Mouse (Mus musculus): ENCODE results near the gene Lap3.

DNA sequence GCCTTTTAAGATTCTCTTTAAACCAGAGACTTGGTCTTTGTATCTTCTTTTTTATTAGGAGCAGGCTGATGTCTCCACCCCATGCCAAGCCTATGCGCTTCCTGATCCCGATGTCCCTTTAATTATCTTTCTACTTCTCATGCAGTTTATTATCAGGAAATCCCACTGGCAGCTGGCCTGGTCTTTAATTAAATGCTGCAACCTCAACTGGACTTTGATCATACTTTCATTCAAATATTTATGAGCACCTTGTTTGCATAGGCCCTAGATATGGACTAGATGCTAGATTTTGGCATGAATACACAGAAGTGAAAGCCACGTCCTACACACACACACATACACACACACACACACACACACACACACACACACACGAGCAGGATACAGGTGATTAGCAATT, 1.4 kb upstream of the Lap3 start:
- TF ChIP-seq CTCF (IDR thresholded peaks at IDR 0.05; ENCODE audit: control insufficient read depth, insufficient read depth, low read length) (no peak), POLR2A (IDR thresholded peaks at IDR 0.05; ENCODE audit: borderline replicate concordance, control insufficient read depth, low read depth, low read length) (no peak)

All from bone marrow, adult 2 months (tissue).